Mouse (Mus musculus): Measurements from ENCODE around the gene Slit3. TPM values are rescaled to one million over a fixed set of nuclear protein-coding genes. Genes with fewer than 3 reads are reported as not detected.

Gene Slit3
- polyA plus RNA-seq, 1 experiment = 11.3 TPM

DNA sequence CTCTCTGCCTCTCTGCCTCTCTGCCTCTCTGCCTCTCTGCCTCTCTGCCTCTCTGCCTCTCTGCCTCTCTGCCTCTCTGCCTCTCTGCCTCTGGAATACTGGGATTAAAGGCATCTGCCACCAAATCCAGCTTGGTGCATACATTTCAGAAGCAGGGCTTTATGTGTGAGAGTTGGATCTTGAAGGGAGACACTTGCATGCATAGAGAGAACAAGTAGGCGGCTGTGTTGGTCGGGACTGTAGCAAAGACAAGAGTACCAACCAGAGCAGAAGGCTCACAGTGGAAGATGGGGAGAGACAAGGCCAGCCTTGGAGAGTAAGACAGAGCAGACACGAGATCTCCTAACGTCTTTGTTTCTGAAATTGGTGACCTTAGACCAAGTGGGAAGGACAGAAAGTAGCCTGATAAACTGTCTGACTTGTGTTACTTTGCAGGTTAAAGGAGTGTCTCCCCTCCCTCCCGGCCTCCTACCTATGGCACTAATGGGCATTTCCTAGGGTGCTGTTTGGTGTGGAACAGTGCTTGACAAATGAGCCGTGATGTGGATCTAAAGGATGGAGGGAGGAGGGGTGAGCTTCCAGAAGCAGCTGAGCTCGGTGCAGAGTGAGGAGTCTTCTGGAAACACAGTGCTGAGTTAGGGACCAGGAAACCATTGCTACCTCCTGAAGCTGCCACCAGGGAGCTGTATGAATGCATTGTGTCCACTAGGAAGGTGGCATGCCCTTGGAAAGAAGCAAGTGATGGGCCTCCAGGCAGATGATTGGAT lies 569.7 kb downstream of the Slit3 start:
- no peaks in the 10 kb centered on the region for H3K4me1 ChIP-seq (ENCODE audit: control insufficient read depth, insufficient read depth, insufficient read length, low read length)
- no peak overlapping the region for H3K4me3 ChIP-seq (ENCODE audit: insufficient read depth, low read depth, low read length)
- no peak overlapping the region for H3K27ac ChIP-seq (replicated peaks; ENCODE audit: low read depth, low read length)

GRCm38 (mm10) chr11:35693136-35693535 lies 572.1 kb downstream of the Slit3 start:
- no peak overlapping the region for H3K27ac ChIP-seq (replicated peaks; ENCODE audit: low read depth, low read length)
- H3K4me3 ChIP-seq (ENCODE audit: insufficient read depth, low read depth, low read length) = no peak overlapping the region
- no peaks in the 10 kb centered on the region for H3K4me1 ChIP-seq (ENCODE audit: control insufficient read depth, insufficient read depth, insufficient read length, low read length)

DNA sequence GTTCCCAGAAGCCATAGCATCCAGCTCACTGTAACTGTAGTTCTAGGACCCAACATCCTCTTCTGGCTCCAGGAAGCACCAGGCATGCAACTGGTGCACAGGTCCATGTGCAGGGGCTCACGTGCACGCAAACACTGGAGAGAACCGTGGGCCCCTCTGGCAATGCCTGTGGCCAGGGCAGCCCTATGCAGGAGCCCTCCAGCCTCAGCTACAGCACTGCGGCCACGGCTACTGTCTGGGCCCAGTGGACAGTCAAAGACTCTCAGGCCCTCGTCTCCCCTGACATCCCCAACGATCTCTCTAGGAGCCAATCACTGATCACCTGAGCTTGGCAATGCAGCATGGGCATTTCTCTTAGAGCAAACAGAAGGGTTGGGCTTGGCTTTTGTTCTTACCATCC lies 572.6 kb downstream of the Slit3 start:
- Histone ChIP-seq H3K4me3 (ENCODE audit: insufficient read depth, low read depth, low read length) (no peak overlapping the region), H3K27ac (replicated peaks; ENCODE audit: low read depth, low read length) (no peak overlapping the region), H3K4me1 (ENCODE audit: control insufficient read depth, insufficient read depth, insufficient read length, low read length) (no peaks in the 10 kb centered on the region)

DNA sequence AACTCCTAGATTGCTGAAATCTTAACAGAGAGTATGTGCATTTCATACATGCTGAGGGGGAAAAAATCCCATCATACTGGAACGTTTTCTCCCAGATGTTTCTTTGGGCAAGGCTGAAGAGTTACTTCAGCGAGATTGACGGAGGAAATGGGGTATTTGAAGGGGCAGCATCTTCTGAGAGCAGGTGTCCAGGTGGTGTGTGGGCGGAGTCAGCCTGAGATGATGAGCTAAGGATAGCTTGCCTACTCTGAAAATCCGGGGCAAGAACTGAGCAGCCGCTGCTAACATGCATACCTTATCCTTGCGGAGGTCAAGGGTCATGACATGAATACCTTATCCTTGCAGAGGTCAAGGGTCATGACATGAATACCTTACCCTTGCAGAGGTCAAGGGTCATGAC lies 576.5 kb downstream of the Slit3 start:
- Histone ChIP-seq H3K4me1 (ENCODE audit: control insufficient read depth, insufficient read depth, insufficient read length, low read length) (no peaks in the 10 kb centered on the region), H3K27ac (replicated peaks; ENCODE audit: low read depth, low read length) (no peak overlapping the region), H3K4me3 (ENCODE audit: insufficient read depth, low read depth, low read length) (no peak overlapping the region)

DNA sequence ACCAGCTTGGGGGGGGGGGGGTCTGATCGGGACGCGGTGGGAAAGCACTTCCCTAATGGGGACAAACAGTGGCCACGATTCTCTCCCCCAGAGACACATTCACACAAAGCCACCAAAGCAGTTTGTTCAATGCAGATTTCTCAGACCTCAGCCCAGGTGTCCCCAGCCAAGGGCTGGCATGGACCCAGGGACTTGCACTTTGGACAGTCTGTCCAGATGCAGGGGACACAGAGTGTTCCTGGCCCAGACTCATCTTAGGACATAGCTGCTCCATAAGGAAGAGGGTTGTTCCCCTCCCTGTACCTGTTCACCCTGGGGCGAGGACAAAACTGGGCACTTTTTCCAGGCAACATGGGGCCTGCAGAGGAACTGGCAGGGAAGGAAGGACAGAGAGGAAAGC lies 577.9 kb downstream of the Slit3 start:
- H3K27ac ChIP-seq (replicated peaks; ENCODE audit: low read depth, low read length) = no peak overlapping the region
- no peak overlapping the region for H3K4me3 ChIP-seq (ENCODE audit: insufficient read depth, low read depth, low read length)
- H3K4me1 ChIP-seq (ENCODE audit: control insufficient read depth, insufficient read depth, insufficient read length, low read length) = no peaks in the 10 kb centered on the region

DNA sequence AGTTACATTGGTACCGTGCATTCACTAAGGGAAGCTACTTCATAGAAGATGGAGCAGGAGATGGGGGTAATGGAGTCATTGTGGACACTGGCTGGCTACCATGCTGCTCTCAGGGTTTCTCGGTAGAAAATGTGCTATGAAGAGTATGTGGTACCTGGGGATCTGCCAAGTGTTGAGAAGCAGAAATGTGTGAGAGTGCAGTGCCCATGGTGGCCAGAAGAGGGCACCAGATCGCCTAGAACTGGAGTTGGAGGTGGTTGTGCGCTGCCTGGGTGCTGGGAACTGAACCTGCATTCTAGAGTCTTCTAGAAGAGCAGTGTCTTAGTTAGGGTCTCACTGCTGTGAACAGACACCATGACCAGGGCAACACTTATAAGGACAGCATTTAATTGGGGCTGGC lies 582.4 kb downstream of the Slit3 start:
- no peak overlapping the region for H3K27ac ChIP-seq (replicated peaks; ENCODE audit: low read depth, low read length)
- H3K4me3 ChIP-seq (ENCODE audit: insufficient read depth, low read depth, low read length) = no peak overlapping the region
- H3K4me1 ChIP-seq (ENCODE audit: control insufficient read depth, insufficient read depth, insufficient read length, low read length) = no peaks in the 10 kb centered on the region; the same call in 1 of the 2 replicates

GRCm38 (mm10) chr11:35704381-35704780 lies 583.4 kb downstream of the Slit3 start:
- Histone ChIP-seq H3K4me1 (ENCODE audit: control insufficient read depth, insufficient read depth, insufficient read length, low read length) (no peaks in the 10 kb centered on the region; the same call in 1 of the 2 replicates), H3K27ac (replicated peaks; ENCODE audit: low read depth, low read length) (peak overlapping the region; percentile 47; the same call in 1 of the 2 replicates), H3K4me3 (ENCODE audit: insufficient read depth, low read depth, low read length) (no peak overlapping the region)

- Histone ChIP-seq H3K27ac (replicated peaks; ENCODE audit: low read depth, low read length) (no peak overlapping the region), H3K4me3 (ENCODE audit: insufficient read depth, low read depth, low read length) (no peak overlapping the region)
These were observed 583.9 kb downstream of the Slit3 start for GRCm38 (mm10) chr11:35704927-35705326.

GRCm38 (mm10) chr11:35707431-35707830 lies 586.4 kb downstream of the Slit3 start:
- no peak overlapping the region for H3K27ac ChIP-seq (replicated peaks; ENCODE audit: low read depth, low read length)
- no peaks in the 10 kb centered on the region; the same call in 1 of the 2 replicates for H3K4me1 ChIP-seq (ENCODE audit: control insufficient read depth, insufficient read depth, insufficient read length, low read length)
- H3K4me3 ChIP-seq (ENCODE audit: insufficient read depth, low read depth, low read length) = no peak overlapping the region

More at GRCm38 (mm10) chr11:35704927-35705326, 583.9 kb downstream of the Slit3 start:
- H3K4me1 ChIP-seq (ENCODE audit: control insufficient read depth, insufficient read depth, insufficient read length, low read length) = no peaks in the 10 kb centered on the region; the same call in 1 of the 2 replicates

GRCm38 (mm10) chr11:35711314-35711713 lies 590.3 kb downstream of the Slit3 start:
- H3K4me1 ChIP-seq (ENCODE audit: control insufficient read depth, insufficient read depth, insufficient read length, low read length) = no peaks in the 10 kb centered on the region
- H3K27ac ChIP-seq (replicated peaks; ENCODE audit: low read depth, low read length) = no peak overlapping the region
- H3K4me3 ChIP-seq (ENCODE audit: insufficient read depth, low read depth, low read length) = no peak overlapping the region

DNA sequence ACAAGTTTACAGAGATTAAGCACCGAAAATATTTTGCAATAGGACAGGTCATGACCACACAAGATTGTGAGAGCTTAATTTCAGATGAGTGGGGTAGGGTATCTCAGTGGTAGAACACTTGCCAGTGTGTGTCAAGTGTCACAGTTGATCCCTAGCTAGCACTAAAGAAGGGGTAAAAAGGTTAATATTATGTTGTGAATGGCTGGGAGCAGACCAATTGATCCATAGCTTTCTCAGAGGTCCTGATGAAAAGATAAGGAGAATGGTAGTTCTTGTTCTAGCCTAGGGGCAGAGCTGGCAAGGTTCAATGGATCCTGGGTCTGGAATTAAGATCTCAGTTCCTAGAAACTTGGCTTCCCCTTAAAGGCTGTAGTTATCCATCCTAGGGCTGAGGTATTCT lies 597.9 kb downstream of the Slit3 start:
- Histone ChIP-seq H3K4me1 (ENCODE audit: control insufficient read depth, insufficient read depth, insufficient read length, low read length) (peaks cover 3% of the 10 kb centered on the region; the same call in 1 of the 2 replicates), H3K27ac (replicated peaks; ENCODE audit: low read depth, low read length) (no peak overlapping the region), H3K4me3 (ENCODE audit: insufficient read depth, low read depth, low read length) (no peak overlapping the region)

DNA sequence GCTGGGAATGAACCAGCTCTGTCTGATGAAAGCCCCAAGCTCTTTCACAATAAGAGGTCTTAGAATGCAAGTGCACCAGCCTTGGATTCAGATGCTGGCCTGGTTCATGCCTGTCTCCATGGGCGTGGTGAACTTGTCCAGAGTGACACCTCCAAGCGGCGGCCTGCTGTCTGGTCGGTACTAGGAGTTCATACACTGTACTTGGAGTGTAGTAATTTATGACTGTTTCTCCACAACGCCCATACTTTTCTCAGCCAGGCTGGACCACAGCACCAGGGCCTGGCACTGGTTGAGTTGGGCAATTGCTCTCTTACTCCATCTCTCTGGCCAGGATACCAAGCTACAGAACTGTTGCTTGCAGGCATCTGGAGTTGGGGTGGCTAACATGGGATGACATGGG lies 602.9 kb downstream of the Slit3 start:
- no peak overlapping the region for H3K4me3 ChIP-seq (ENCODE audit: insufficient read depth, low read depth, low read length)

DNA sequence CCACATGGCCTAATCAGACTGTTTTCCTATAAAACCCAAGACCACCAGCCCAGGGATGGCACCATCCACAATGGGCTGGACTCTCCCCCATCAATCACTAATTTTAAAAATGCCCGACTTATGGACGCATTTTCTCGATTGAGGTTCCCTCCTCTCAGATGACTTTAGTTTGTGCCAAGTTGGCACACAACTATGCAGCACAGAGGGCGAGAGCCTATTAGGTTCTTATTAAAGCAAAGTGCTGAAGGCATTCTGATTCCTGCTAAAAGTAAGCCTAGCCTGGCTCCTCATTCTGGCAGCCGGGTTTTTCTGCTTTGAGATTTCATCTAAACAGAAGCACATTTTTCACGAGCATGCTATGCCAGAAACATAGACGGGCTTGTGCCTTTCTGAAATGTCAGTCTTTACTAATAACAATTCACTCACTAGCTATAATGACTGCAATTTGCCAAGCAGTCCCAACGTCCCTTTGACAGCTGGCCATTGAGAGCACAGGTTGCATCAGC lies 605.4 kb downstream of the Slit3 start:
- peak overlapping the region; percentile 92 for H3K27ac ChIP-seq (replicated peaks; ENCODE audit: low read depth, low read length)
- H3K4me3 ChIP-seq (ENCODE audit: insufficient read depth, low read depth, low read length) = no peak overlapping the region
- peaks cover 9% of the 10 kb centered on the region; the same call in 1 of the 2 replicates for H3K4me1 ChIP-seq (ENCODE audit: control insufficient read depth, insufficient read depth, insufficient read length, low read length)

More for the DNA sequence above, 602.9 kb downstream of the Slit3 start:
- Histone ChIP-seq H3K4me1 (ENCODE audit: control insufficient read depth, insufficient read depth, insufficient read length, low read length) (peaks cover 6% of the 10 kb centered on the region; the same call in 1 of the 2 replicates), H3K27ac (replicated peaks; ENCODE audit: low read depth, low read length) (no peak overlapping the region)

- Histone ChIP-seq H3K4me1 (ENCODE audit: control insufficient read depth, insufficient read depth, insufficient read length, low read length) (peaks cover 8% of the 10 kb centered on the region), H3K27ac (replicated peaks; ENCODE audit: low read depth, low read length) (peak overlapping the region; percentile 92), H3K4me3 (ENCODE audit: insufficient read depth, low read depth, low read length) (no peak overlapping the region)
These were observed 607.2 kb downstream of the Slit3 start for GRCm38 (mm10) chr11:35728200-35728599.

DNA sequence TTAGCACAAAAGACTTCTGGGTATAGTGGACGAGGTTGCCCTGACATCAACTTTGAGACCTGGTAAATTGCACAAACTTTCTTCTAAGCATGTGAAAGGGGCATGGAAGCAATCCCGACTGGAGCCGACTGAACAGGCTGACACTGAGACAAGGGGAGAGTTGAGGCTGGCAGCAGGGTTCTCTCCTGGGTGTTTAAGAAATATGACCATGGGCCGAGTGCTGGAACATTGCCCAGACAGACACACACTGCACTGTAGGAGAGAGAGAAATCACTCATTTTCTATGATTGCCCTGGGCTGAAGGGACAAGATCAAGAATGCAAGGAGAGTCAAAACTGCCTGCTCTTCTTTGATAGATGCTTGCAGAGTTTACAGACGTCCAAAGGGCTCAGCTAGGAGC lies 608.2 kb downstream of the Slit3 start:
- Histone ChIP-seq H3K27ac (replicated peaks; ENCODE audit: low read depth, low read length) (peak overlapping the region; percentile 92; the same call in 1 of the 2 replicates), H3K4me1 (ENCODE audit: control insufficient read depth, insufficient read depth, insufficient read length, low read length) (peaks cover 6% of the 10 kb centered on the region), H3K4me3 (ENCODE audit: insufficient read depth, low read depth, low read length) (no peak overlapping the region)

DNA sequence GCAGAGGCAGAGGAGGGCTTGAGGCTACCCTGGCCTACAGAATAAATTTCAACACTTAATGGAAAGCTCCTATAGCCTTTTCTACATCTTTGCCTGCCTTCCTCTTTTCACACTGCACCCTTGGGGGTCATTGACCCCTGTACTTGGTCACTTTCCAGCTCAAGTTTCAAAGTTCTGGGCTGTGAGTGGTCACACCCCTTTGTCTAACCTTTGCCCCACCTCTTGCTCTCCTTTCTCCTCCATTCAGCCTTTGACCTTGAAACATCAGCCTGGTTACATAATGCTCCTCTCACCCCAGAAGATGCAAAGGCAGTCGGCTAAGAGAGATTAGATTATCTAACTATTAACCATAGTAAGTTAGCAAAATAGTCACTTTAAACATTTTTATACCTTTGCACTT lies 611.3 kb downstream of the Slit3 start:
- Histone ChIP-seq H3K4me3 (ENCODE audit: insufficient read depth, low read depth, low read length) (no peak overlapping the region), H3K27ac (replicated peaks; ENCODE audit: low read depth, low read length) (peak overlapping the region; percentile 50; the same call in 1 of the 2 replicates), H3K4me1 (ENCODE audit: control insufficient read depth, insufficient read depth, insufficient read length, low read length) (peaks cover 3% of the 10 kb centered on the region; the same call in 1 of the 2 replicates)

Measured in brown adipose tissue, adult 24 weeks (tissue).